Mouse (Mus musculus): ENCODE results near the gene Kcnip1.

Kcnip1 gene

DNA sequence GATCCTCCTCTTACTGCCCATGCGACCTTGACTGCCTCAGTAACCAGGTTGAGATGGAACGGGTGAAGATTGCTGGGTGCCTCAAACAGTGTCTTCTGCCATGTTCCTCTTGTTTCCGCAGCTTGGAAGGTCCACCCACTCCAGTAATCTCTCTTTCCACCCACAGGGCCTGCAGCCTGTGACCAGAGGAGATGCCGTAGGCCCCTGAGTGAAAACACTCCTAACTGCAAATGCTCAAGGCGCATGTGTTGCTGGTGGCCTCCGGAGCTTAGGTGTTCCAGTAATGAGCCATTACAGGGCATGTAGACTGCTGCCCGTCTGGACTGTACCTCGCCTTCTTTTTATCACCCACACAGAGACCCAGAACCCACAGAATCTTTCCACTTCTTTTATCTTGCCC is 55.3 kb downstream of the Kcnip1 start:
- no peak for DNase-seq

DNA sequence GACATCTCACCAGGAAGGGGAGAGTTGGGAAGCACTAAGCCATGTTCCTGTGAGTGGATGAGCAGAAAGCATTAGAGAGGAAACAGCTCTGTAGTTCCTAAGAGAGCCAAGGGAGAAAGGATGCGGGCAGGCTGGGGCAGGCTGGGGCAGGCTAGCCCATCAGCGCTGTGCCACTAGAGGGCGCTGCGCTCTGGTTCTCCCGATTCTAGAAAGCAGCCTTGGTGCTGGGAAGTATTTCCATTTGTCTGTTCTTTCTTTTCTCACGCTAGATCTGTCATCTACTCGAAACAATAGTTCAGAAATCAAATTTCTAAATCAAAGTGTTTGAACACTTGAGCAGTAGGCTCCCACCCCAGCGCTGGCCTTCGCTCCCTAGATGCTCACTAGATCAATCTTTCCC is 58.7 kb downstream of the Kcnip1 start:
- DNase-seq, result no peak

DNA sequence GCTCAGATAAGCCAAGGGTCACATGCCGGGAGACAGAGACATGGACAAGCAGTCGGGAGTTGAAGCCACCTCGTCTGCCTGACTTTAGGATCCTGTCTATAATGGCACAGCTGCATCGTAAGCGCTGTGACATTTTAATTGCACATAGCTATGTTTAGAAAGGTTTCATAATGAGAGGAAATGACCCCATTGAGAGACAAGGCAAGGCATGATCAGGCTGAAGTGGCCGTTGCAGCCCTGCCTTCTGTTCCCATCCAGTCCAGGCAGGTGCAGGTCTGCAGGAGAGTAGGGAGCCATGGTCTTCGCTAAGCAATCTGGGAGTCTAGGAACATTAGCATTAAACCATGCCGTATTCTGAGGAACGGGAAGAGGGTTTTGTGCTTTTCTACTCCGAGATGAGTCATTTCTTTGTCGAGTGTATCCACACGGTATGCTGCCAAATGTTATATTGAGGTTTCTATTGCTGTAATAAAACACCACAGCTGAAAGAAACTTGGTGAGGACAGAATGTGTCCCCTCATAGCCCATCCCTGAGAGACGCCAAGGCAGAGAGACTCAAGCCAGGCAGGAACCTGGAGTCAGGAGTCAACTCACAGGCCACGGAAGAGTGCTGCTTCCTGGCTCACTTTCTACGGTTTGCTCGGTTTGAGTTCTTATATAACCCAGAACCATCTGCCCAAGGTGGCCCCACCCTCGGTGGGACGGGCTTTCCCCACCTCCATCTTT is 60.4 kb downstream of the Kcnip1 start:
- no peak for DNase-seq

DNA sequence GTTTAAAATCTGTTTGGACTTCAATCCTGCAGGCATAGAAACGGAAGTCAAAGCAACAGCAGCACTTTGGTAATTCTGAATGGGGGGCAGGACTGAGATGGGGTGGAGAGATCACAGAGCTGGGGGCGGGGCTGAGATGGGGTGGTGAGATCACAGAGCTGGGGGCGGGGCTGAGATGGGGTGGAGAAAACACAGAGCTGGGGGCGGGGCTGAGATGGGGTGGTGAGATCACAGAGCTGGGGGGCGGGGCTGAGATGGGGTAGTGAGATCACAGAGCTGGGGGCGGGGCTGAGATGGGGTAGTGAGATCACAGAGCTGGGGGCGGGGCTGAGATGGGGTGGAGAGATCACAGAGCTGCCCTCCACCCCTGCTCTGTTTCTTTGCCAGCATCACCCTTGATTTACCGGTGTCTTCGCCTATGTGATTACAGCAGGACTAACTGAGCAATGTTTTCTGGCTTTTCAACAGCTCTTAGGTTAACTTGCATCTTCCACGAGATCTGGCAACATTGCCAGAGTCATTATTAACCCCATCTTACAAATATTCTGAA is 61.0 kb downstream of the Kcnip1 start:
- no peak for DNase-seq

DNA sequence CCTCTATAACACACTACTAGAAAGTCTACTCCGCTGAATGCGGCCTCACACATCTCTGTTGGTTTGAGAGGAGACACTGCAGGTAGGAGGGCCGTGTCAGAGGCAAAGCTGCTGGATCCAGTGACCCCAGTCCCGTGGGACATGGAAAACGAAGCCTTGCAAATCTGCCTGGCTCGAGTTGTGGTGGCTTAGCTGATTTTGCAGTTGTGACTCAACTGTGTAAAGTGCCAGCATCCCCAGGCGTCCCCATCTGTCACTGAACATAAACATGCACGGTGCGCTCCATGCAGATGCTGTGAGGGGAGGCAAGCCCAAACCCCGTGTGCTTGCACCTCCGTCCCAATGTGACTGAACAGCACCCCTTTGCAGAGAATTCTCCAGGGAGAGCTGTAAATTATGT is 63.5 kb downstream of the Kcnip1 start:
- DNase-seq, result no peak

- peak; percentile 46 for DNase-seq
Measured at GRCm38 (mm10) chr11:33928658-33929057, 64.3 kb downstream of the Kcnip1 start.

DNA sequence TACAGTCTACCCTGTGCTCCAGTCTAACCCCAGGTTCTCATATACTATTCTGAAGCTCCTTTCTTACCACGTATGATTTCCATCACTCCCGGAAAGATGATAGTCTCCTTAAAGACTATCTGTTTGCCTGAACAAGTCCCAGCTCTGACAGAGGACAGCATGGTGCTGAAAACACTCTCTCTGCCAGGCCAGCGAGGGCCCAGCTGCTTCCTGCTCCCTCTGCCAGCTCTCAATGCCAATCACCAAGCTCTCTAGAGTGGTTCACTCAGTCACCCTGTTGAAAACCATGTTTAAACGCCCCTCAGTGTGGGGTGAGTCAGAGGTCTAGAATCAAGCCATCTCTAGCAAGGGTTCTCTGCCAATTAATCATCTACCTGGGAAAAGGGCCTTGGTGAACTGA is 65.1 kb downstream of the Kcnip1 start:
- no peak for DNase-seq

GRCm38 (mm10) chr11:33927321-33927720 is 65.6 kb downstream of the Kcnip1 start:
- DNase-seq, result no peak

- no peak for DNase-seq
Measured at GRCm38 (mm10) chr11:33926551-33926950, 66.4 kb downstream of the Kcnip1 start.

DNA sequence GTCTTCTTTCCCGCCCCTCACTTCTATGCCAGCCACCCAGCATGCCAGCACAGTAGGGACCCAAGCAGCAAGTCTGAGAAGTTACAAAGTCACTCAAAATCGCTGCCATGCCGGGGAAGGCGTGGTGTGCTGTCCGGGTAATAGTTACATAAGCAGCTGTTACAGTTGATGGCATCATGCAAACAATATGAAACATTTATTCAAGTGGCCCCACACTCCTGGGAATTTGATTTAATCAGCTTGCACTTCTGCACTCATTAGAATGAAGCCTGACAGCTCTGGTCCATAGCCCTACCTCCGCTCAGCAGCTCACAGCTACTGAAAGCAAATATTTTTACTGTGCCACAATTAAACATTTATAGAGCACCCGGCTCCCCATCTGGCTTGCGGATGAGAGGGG is 67.2 kb downstream of the Kcnip1 start:
- DNase-seq, result no peak

- DNase-seq, result no peak
Measured at GRCm38 (mm10) chr11:33923031-33923430, 69.9 kb downstream of the Kcnip1 start.

DNA sequence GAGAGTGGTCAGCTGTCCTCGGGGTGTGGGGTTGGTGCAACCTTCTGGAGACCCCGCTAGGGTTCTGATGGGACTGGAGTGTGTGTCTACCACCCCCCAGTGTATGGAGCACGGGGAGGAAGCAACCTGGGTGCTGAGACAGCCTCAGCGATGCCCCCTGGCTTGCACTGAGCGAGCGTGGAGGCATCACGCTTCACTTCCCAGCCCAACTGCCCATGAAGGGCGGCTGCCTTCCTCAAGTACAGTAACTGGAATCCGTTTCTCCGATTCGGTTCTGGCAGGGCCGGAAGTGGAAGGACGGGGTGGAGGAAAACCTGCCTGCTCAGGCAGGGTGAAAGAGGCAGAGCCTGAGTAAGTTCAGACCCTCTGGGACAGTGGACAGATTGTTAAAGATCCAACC is 71.5 kb downstream of the Kcnip1 start:
- DNase-seq, result no peak

DNA sequence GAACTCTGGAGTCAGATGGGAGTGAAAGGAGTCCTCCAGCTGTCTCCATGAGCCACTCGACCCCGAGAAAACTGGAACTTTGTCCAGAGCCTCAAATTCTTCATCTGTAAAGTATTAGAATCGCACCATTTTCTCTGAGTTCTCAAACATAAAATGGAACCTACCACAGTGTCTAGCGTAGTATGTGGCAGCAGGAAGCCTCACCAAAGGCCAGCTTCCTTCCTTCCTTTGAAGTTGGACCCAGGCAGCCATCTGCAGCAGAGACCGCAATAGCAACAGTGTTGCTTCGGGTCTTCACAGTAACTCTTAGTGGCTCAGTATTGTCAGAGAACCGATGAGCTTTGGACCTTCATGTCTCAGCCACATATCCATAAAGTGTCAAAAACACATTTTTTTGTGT is 73.1 kb downstream of the Kcnip1 start:
- DNase-seq, result no peak

DNA sequence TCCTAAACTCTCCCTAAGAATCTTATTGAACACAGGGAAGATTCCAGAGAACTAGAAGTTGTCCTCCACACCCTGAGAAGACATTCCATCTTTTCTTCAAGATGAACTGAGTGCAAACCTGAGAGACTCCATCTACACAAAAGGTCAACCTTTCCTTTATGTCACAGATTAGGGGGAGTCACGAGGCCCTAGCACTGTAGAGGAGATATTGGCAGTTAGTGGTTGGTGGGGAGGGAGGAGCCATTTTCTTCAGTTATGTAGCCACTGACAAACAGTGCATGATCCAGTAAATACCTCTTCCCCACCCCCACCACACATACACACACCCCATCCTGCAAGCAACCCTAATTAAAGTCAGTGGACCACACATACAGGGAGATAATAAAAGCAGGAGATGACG is 74.5 kb downstream of the Kcnip1 start:
- no peak for DNase-seq

DNA sequence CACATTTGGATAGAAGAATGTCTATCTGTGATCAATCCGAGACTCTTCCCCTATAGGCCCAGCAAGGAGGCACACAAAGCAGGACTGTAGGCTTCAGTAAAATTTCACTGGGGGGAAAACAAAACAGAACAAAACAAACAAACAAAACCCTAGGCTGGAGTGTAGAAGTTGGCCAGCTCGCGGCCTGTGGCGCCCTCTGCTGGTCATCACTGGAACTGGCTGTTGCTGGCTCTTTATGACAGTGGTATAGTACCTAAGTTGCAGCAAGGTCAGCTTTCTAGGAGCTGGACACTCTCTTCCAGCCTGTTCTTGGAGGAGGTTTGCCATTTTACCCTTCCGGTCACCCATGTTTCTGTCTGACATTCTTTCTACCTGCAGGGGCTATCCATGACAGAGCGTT is 75.4 kb downstream of the Kcnip1 start:
- DNase-seq, result peak; percentile 90

DNA sequence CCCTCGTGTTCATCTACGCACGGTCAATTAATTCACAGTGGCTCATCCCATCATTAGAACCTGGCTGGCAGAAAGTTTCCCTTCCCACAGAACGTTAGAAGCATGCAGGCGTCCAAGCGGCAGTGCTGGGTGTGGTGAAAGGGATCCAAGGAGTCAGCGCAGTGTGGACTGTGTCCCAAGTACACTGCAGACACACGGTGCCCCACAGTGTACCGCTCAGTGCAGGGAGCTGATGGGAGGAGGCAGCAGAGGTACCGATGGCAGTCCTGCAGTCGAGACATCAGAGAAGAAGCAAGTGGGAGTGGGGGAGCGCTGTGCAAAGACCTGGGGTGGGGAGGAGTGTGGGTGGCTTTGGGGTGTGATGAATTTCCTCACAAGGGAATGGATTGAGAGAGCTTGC is 78.7 kb downstream of the Kcnip1 start:
- no peak for DNase-seq

GRCm38 (mm10) chr11:33913061-33913460 is 79.9 kb downstream of the Kcnip1 start:
- DNase-seq, result no peak

GRCm38 (mm10) chr11:33912151-33912571 is 80.8 kb downstream of the Kcnip1 start:
- DNase-seq, result no peak

DNA sequence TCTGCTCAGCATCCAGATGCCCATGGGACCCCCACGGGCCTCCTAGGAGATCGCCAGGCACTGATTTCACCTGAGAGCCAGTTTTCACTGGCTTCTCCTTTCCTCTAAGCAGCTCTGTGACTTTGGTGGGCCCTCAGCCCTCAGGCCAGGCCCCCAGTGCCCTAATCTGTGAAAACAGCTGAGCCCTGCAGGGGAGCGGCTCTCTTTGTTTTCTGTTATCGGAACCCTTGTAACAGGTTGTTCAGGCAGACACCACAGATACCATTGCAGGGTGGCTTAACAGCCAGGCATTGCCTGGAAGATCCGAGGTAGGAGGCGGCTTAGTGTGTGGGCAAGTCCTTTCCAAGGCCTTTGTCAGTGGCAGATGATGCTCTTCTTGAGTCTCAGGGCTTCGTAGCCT is 82.0 kb downstream of the Kcnip1 start:
- DNase-seq, result no peak

GRCm38 (mm10) chr11:33908360-33909175 is 84.4 kb downstream of the Kcnip1 start:
- no peak for DNase-seq

- no peak for DNase-seq
Measured at GRCm38 (mm10) chr11:33903494-33903893, 89.5 kb downstream of the Kcnip1 start.

- DNase-seq, result no peak
Measured at GRCm38 (mm10) chr11:33902377-33902776, 90.6 kb downstream of the Kcnip1 start.

GRCm38 (mm10) chr11:33901783-33902182 is 91.2 kb downstream of the Kcnip1 start:
- no peak for DNase-seq

- no peak for DNase-seq
Measured at GRCm38 (mm10) chr11:33891084-33891483, 101.9 kb downstream of the Kcnip1 start.
